Mouse (Mus musculus) myocyte (in vitro differentiated cells): ENCODE measurements around the gene Urad.

Experiments used
- POLR2A ChIP-seq: IDR thresholded peaks from one replicate; pipeline ENCODE4 v1.6.1; 2011; ENCODE audit warnings: low read depth, mild to moderate bottlenecking, control low read depth, moderate library complexity; ENCODE audit not compliant: insufficient read length
- USF1 ChIP-seq: IDR thresholded peaks from one replicate; pipeline ENCODE4 v1.6.1; 2011; ENCODE audit warnings: low read depth, mild to moderate bottlenecking, control low read depth, moderate library complexity

DNA sequence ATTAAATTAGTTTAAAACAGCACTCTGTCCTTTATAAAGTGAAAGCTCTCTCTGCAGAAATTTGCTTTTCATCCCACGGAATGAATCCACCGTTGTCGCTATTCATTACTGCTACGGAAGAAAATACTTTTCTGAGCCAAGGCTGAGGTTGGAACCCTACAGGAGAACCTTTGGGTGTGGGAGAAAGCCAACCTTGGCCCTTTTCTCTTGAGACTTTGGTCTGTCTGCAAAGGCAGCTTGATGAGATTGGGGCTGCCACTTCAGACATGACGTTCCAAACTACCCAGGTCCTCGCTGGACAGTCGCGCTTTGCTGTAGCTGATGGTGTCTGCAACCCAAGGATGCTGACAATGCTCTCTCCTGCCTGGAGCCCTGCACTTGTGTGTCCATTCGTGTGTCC is 13.8 kb downstream of the Urad start:
- TF ChIP-seq USF1 (no peak), POLR2A (no peak)
